Mouse (Mus musculus): ENCODE measurements around the gene Tefm.

DNA sequence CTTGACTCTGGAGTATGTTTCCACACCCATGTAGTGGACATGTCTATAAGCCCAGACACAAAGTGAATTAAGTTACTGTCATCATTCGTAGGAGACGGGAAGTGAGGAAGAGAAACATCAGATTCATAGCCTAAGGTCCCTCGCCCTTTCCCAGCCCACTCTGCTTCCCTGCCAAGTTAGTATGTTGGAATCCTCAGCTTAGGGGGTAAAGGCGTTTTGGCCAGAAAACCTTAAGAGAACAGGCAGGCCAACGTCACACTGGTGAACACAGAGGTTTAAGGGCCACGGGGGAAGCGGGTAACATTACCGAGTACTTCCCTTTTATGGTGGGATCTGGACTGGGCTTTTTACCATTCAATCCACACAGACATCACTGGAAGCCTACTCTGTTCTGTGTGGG, 13.6 kb upstream of the Tefm start:
- TF ChIP-seq CTCF (IDR thresholded peaks at IDR 0.05) (no peak), POLR2A (IDR thresholded peaks at IDR 0.05; ENCODE audit: insufficient read depth, low read depth, low read length) (no peak)

All from heart, adult 2 months (tissue).